Mouse (Mus musculus) megakaryocyte-erythroid progenitor cell, adult 5-6 weeks (primary cell): Measurements from ENCODE around the gene Spata13. TPM values are rescaled to one million over a fixed set of nuclear protein-coding genes. Genes with fewer than 3 reads are reported as not detected.

Experiments
- ATAC-seq: replicated peaks from 2 replicates; pipeline ENCODE4 v1.8.0; 2016; ENCODE audit warnings: mild to moderate bottlenecking, inconsistent platforms; ENCODE audit not compliant: severe bottlenecking, poor library complexity, low FRiP score, low TSS enrichment
- total RNA-seq, 2 experiments: library from RNA; stranded (forward) in 1 of 2; stranded (reverse) in 1 of 2; fragments of 200-1000, 215-1000 nt in 1 of 2; fragments of >200 nt in 1 of 2; fragmentation: Nextera tagmentation in 1 of 2; gene quantifications; 2 replicates each; pipeline ENCODE4 v1.2.3; 2014 to 2017

Spata13 gene
- total RNA-seq, 2 experiments from 2014 or later = 1.7 to 3.0 TPM

GRCm38 (mm10) chr14:60704510-60704909, 70.7 kb downstream of the Spata13 start:
- peak; percentile 69 for ATAC-seq

- peak; percentile 60 for ATAC-seq
Observed at GRCm38 (mm10) chr14:60704961-60705360, 71.2 kb downstream of the Spata13 start.

DNA sequence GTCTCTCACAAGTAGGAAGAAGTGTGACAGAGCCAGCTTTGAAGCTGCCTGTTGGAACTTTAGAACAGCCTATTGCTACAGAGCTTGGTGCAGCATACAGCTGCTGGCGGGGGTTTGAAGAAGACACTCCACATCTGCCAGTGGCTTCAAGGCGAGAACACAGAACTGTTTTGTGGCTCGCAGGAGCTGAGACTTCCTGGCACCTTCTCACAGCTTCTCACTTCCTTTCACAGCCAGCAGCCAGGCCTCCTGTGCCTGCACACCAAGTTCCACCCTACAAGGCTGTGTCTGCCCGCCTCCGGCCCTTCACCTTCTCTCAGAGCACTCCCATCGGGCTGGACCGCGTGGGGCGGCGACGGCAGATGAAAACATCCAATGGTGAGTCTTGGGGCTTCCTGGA, 75.4 kb downstream of the Spata13 start:
- no peak for ATAC-seq

DNA sequence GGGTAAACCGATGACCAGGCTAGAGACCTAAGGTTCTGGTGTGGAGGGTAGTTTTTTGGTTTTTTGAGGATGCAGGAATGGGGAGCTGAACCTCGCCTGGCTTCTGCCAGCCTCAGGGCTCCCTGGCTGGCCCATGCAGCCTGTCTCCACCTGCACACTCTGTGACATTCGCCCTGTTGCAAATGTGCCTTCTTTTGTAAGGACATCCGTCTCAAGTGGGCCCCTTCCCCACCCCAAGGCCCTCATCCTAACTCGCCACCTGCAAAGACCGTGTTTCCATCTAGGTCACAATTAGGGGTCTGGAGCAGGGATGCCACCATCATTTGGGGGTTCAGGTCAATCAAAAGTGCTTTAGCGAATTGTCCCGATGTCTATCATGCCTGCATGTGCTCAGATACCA, 75.9 kb downstream of the Spata13 start:
- ATAC-seq = no peak

DNA sequence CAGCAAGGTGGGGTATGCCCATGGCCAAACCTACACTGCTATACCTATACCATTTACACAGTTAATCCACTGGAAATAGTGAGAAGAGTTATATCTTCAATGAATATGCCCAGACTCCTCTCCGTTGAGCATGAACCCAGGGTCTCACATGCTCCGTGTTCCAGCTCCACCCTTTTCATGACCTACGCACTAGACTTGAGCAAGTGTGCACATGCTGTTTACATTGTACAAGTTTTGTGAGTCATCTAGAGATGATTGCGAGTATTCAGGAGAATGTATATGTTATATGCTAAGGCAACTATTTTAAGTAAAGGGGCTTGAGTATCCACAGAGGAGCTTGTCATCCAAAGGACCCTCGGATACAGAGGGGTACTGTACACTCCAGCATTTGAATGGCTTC, 77.4 kb downstream of the Spata13 start:
- ATAC-seq = no peak

DNA sequence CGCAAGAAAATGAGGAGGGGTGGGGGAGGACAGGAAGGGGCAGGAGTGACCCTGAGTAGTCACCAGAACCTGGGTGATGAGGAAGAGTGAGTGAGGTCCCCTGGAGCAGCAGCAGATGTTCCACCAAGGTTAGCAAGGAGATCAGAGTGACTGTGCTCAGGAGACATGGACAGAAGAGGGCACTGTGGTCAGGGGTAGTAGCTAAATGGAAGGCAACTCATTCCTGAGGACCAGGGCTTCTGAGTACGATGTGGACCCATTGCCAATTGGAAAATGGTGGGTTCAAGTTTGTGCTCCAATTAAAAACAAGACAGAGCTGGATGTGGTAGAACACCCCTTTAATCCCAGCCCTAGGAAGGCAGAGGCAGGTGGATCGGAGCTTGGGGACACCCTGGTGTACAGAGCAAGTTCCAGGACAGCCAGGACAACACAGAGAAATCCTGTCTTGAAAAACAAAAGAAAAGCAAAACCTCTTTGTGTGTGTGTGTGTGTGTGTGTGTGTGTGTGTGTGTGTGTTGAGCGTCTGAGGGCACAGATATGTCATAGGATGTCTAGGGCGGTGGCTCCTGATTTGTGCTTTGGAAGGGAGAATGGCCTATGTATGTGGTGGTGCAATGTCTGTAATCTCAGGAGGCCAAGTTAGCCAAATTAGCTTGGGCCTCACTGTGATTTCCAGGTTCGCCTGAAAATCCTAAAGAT, 77.9 kb downstream of the Spata13 start:
- no peak for ATAC-seq

DNA sequence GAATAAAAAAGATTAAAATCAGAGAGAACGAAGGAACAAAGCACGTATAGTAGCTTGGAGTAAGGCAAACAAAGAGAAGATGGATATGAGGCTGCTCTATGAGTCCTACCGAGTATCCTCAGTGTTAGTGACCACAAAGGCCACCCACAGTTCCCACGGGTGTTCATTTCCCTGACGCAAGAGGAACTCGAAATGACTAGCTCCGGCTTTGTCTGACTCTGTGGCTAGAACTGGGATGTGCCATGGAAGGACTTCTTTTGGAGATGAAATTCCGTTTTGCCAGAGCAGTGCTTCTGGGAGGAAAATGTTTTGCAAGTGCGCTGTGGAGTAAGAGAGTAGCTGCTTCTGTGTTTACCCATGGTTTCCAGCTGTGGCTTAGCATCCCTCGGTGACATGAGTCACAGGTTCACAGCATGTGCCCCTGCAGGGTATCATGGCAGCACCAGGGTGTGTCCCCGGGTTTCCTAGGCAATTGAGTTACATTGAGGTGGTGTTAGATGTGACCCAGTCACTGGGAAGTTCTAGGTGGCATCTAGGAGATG, 78.6 kb downstream of the Spata13 start:
- no peak for ATAC-seq

- ATAC-seq = no peak
Observed at GRCm38 (mm10) chr14:60715686-60716085, 81.9 kb downstream of the Spata13 start.

- ATAC-seq = no peak
Observed at GRCm38 (mm10) chr14:60721304-60721703, 87.5 kb downstream of the Spata13 start.

- no peak for ATAC-seq
Observed at GRCm38 (mm10) chr14:60721938-60722337, 88.1 kb downstream of the Spata13 start.

- ATAC-seq = peak; percentile 81
Observed at GRCm38 (mm10) chr14:60726091-60726490, 92.3 kb downstream of the Spata13 start.

DNA sequence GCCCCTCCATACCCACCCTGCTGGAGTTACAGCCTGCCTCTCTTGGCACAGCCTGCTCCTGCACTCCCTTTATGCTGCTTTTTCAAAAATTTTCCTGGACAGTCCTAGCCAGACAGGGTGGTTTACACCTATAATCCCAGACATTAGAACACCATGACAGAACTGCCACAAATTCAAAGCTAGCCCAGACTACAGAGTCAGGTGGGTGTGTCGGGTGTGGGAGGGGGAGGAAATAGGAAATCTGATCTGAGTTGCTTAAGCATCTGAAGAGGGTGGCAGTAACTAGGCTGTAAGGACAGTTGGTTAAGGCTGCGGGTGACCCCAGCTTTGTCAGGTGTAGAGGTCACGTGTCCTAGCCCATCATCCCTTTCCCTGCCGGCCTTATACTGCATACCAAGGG, 93.3 kb downstream of the Spata13 start:
- no peak for ATAC-seq

DNA sequence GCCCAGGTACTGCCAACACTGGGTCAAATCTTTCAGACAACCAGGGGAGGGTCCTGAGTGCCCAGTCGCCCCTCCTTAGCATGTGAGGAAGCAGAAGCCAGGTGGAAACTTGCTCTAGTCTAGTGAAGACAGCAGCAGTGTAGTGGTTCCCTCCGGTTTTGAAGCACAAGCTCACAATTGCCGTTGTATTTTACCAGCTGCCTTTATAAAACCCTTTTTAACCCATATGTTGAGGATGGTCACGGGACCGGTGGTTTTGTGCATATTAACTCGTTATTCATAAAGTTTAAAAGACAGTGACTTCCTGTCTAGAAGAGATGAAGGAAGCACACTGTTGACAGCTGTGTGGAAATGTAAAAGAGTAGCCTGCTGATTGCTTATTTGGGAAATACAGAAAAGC, 98.3 kb downstream of the Spata13 start:
- ATAC-seq = no peak

GRCm38 (mm10) chr14:60732787-60733186, 99.0 kb downstream of the Spata13 start:
- ATAC-seq = no peak

- ATAC-seq = no peak
Observed at GRCm38 (mm10) chr14:60733706-60734105, 99.9 kb downstream of the Spata13 start.

DNA sequence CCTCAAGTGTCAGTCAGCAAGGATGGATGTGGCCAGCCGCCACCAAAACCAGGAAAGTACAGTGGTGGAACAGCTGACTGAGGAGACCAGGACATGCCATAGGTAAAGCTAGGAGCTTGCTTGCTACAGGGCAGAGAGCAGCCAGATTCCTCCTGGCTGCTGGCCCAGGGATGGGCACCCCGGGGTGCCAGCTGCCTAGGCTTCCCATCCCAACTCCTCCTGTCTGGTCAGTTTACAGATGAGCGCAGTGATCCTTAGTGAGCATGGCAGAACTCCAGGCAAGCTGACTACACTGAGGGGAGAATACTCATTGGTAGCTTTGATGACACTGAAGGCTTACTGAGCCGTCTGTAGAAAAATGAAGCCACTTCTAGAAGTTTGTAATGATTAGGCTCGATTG, 101.4 kb downstream of the Spata13 start:
- no peak for ATAC-seq

- peak; percentile 30 for ATAC-seq
Observed at GRCm38 (mm10) chr14:60735848-60736547, 102.2 kb downstream of the Spata13 start.

- peak; percentile 67 for ATAC-seq
Observed at GRCm38 (mm10) chr14:60736591-60737192, 102.9 kb downstream of the Spata13 start.

DNA sequence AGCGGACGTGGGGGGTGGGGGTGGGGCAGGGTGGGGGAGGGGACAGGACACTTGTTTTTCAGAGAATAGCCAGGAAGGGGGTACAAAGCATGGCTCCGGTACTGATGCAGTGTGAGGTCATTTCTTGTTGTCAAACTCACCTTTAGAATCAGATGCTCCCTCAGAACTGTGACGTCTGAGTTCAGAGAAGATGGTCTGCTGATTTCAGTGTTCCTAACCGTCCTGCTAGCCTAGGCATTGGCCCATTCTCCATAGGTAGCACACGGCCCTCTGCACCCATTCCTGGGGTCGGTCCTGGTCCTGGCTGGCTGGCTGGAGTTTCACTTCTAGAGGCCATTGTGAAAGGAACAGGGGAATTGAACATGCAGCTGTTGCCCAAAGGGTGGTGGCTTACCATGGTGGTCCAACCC, 103.4 kb downstream of the Spata13 start:
- no peak for ATAC-seq

- ATAC-seq = no peak
Observed at GRCm38 (mm10) chr14:60738434-60738938, 104.7 kb downstream of the Spata13 start.
